Mouse (Mus musculus) frontal cortex, postnatal 10 days (tissue): ENCODE data around the gene Sdhc.
A peak's percentile ranks its signal among the peaks of the same experiment; 100 is the strongest.
"Not testable (repeated sequence)": the region's sequence is repeated elsewhere in the genome, so short reads cannot be mapped to it uniquely, and the experiment has no call there.

Experiments used
- DNase-seq, 2 experiments: peaks; one replicate each; pipeline ENCODE4 v3.0.0; 2022; ENCODE audit warnings: low spot score in 2 of 2, mixed read lengths in 1 of 2

Gene Sdhc

GRCm38 (mm10) chr1:171112986-171113385 lies 37.4 kb downstream of the Sdhc start:
- no peak for DNase-seq

GRCm38 (mm10) chr1:171111781-171112575 lies 38.4 kb downstream of the Sdhc start:
- peak in 1 of 2 experiments; percentile 33 for DNase-seq

GRCm38 (mm10) chr1:171111020-171111780 lies 39.2 kb downstream of the Sdhc start:
- DNase-seq: peak; percentile 87 to 93

- no peak for DNase-seq
Observed at GRCm38 (mm10) chr1:171110659-171111019, 39.8 kb downstream of the Sdhc start.

GRCm38 (mm10) chr1:171109620-171110019 lies 40.8 kb downstream of the Sdhc start:
- no peak for DNase-seq

GRCm38 (mm10) chr1:171105226-171105625 lies 45.2 kb downstream of the Sdhc start:
- DNase-seq: no peak

- DNase-seq: no peak
Observed at GRCm38 (mm10) chr1:171103179-171103840, 47.1 kb downstream of the Sdhc start.

GRCm38 (mm10) chr1:171102547-171103177 lies 47.7 kb downstream of the Sdhc start:
- peak; percentile 68 to 86 for DNase-seq

- peak; percentile 80 to 89 for DNase-seq
Observed at GRCm38 (mm10) chr1:171101733-171102546, 48.5 kb downstream of the Sdhc start.

- DNase-seq: no peak
Observed at GRCm38 (mm10) chr1:171101033-171101432, 49.4 kb downstream of the Sdhc start.

GRCm38 (mm10) chr1:171097612-171098011 lies 52.8 kb downstream of the Sdhc start:
- DNase-seq: no peak

- DNase-seq: no peak
Observed at GRCm38 (mm10) chr1:171097136-171097535, 53.3 kb downstream of the Sdhc start.

GRCm38 (mm10) chr1:171096110-171096964 lies 54.1 kb downstream of the Sdhc start:
- DNase-seq: no peak

- no peak for DNase-seq
Observed at GRCm38 (mm10) chr1:171094424-171094823, 56.0 kb downstream of the Sdhc start.

- DNase-seq: no peak
Observed at GRCm38 (mm10) chr1:171090761-171091160, 59.6 kb downstream of the Sdhc start.

- no peak for DNase-seq
Observed at GRCm38 (mm10) chr1:171089891-171090290, 60.5 kb downstream of the Sdhc start.

GRCm38 (mm10) chr1:171088237-171088869 lies 62.0 kb downstream of the Sdhc start:
- not testable (repeated sequence) for DNase-seq

GRCm38 (mm10) chr1:171085718-171086117 lies 64.7 kb downstream of the Sdhc start:
- no peak for DNase-seq

- not testable (repeated sequence) for DNase-seq
Observed at GRCm38 (mm10) chr1:171081512-171082231, 68.7 kb downstream of the Sdhc start.
